Mouse (Mus musculus) MEL (cell line): Measurements from ENCODE around the gene Sds. TPM values are rescaled to one million over a fixed set of nuclear protein-coding genes. Genes with fewer than 3 reads are reported as not detected.

Experiments
- DNase-seq: peaks from one replicate; pipeline ENCODE4 v3.0.0; 2011; ENCODE audit warnings: low read depth, low spot score
- H3K27ac ChIP-seq: 2 replicates; pipeline ENCODE4 v1.5.1; 2012; ENCODE audit warnings: low read depth, mild to moderate bottlenecking, control low read depth, low read length, moderate library complexity; ENCODE audit not compliant: control insufficient read depth
- H3K27me3 ChIP-seq, 2 experiments: fragments of 150-350 bp in 1 of 2; sonication (generic) in 1 of 2; 2 replicates each; pipeline ENCODE4 v1.6.1; 2012; ENCODE audit warnings: low read length in 2 of 2, mild to moderate bottlenecking in 2 of 2, improper control_type of control experiment in 1 of 2, moderate library complexity in 1 of 2; ENCODE audit not compliant: insufficient read depth in 2 of 2, control insufficient read depth in 1 of 2
- H3K36me3 ChIP-seq, 2 experiments: 2 replicates each; pipeline ENCODE4 v1.6.1; 2012 to 2014; ENCODE audit warnings: low read length in 2 of 2, improper control_type of control experiment in 1 of 2, inconsistent platforms in 1 of 2, mild to moderate bottlenecking in 1 of 2; ENCODE audit not compliant: insufficient read depth in 2 of 2, control insufficient read depth in 1 of 2
- H3K4me1 ChIP-seq, 2 experiments: fragments of 150-350 bp in 1 of 2; sonication (generic) in 1 of 2; 2 replicates each; pipeline ENCODE4 v1.6.1; 2012; ENCODE audit warnings: low read length in 2 of 2, improper control_type of control experiment in 1 of 2, mild to moderate bottlenecking in 1 of 2; ENCODE audit not compliant: insufficient read depth in 2 of 2, control insufficient read depth in 1 of 2
- H3K4me3 ChIP-seq, 2 experiments: fragments of 150-350 bp in 1 of 2; sonication (generic) in 1 of 2; 2 replicates each; pipeline ENCODE4 v1.5.1; 2012; ENCODE audit warnings: low read depth in 2 of 2, low read length in 2 of 2, mild to moderate bottlenecking in 2 of 2, moderate library complexity in 2 of 2, control low read depth in 1 of 2, improper control_type of control experiment in 1 of 2; ENCODE audit not compliant: control insufficient read depth in 1 of 2, insufficient read depth in 1 of 2
- H3K79me2 ChIP-seq: 2 replicates; pipeline ENCODE4 v1.6.1; 2012; ENCODE audit warnings: mild to moderate bottlenecking, low read length, moderate library complexity; ENCODE audit not compliant: control insufficient read depth, poor library complexity, insufficient read depth
- H3K9ac ChIP-seq: 2 replicates; pipeline ENCODE4 v1.6.1; 2012; ENCODE audit warnings: low read depth, mild to moderate bottlenecking, control low read depth, low read length, moderate library complexity; ENCODE audit not compliant: control insufficient read depth, poor library complexity, severe bottlenecking
- H3K9me3 ChIP-seq: fragments of 150-350 bp; sonication (generic); replicated peaks from 2 replicates; pipeline ENCODE4 v1.6.1; 2012; ENCODE audit warnings: mild to moderate bottlenecking, low read length, improper control_type of control experiment, moderate library complexity; ENCODE audit not compliant: insufficient read depth
- BHLHE40 ChIP-seq: IDR thresholded peaks from 2 replicates; pipeline ENCODE4 v1.6.1; 2012; ENCODE audit warnings: low read depth, mild to moderate bottlenecking, inconsistent platforms, low read length, improper control_type of control experiment, borderline replicate concordance
- CHD1 ChIP-seq: IDR thresholded peaks from 2 replicates; pipeline ENCODE4 v1.6.1; 2012; ENCODE audit warnings: low read depth, mild to moderate bottlenecking, inconsistent platforms, low read length, improper control_type of control experiment
- CHD2 ChIP-seq: IDR thresholded peaks from 2 replicates; pipeline ENCODE4 v1.6.1; 2011; ENCODE audit warnings: low read length, improper control_type of control experiment
- CTCF ChIP-seq, 3 experiments: IDR thresholded peaks in 2 of 3; conservative IDR thresholded peaks in 1 of 3; 2 replicates each; pipeline ENCODE4 v1.5.1; 2011 to 2012; ENCODE audit warnings: low read length in 3 of 3, low read depth in 2 of 3, mild to moderate bottlenecking in 2 of 3, improper control_type of control experiment in 1 of 3, inconsistent platforms in 1 of 3, mixed read lengths in 1 of 3, moderate library complexity in 1 of 3; ENCODE audit not compliant: control insufficient read depth in 1 of 3, insufficient read depth in 1 of 3, poor library complexity in 1 of 3, severe bottlenecking in 1 of 3
- E2F4 ChIP-seq: IDR thresholded peaks from 2 replicates; pipeline ENCODE4 v1.6.1; 2011; ENCODE audit warnings: low read depth, low read length, improper control_type of control experiment, borderline replicate concordance
- ELF1 ChIP-seq: IDR thresholded peaks from 2 replicates; pipeline ENCODE4 v1.6.1; 2014; ENCODE audit warnings: low read depth, mild to moderate bottlenecking, inconsistent platforms, low read length, improper control_type of control experiment, moderate library complexity
- EP300 ChIP-seq, 2 experiments: IDR thresholded peaks; 2 replicates each; pipeline ENCODE4 v1.6.1; 2011; ENCODE audit warnings: improper control_type of control experiment in 2 of 2, low read length in 2 of 2, low read depth in 1 of 2, mild to moderate bottlenecking in 1 of 2
- ETS1 ChIP-seq: IDR thresholded peaks from 2 replicates; pipeline ENCODE4 v1.6.1; 2012; ENCODE audit warnings: low read depth, mild to moderate bottlenecking, inconsistent platforms, low read length, improper control_type of control experiment, moderate library complexity
- GABPA ChIP-seq: IDR thresholded peaks from 2 replicates; pipeline ENCODE4 v1.6.1; 2012; ENCODE audit warnings: low read depth, mild to moderate bottlenecking, inconsistent platforms, low read length, improper control_type of control experiment, moderate library complexity
- GATA1 ChIP-seq: IDR thresholded peaks from 2 replicates; pipeline ENCODE4 v1.6.1; 2011; ENCODE audit warnings: low read depth, low read length, improper control_type of control experiment
- HCFC1 ChIP-seq: IDR thresholded peaks from 2 replicates; pipeline ENCODE4 v1.6.1; 2012; ENCODE audit warnings: low read depth, mild to moderate bottlenecking, inconsistent platforms, low read length, improper control_type of control experiment, moderate library complexity
- JUND ChIP-seq: IDR thresholded peaks from 2 replicates; pipeline ENCODE4 v1.6.1; 2011; ENCODE audit warnings: low read depth, mild to moderate bottlenecking, improper control_type of control experiment, low read length
- KAT2A ChIP-seq: conservative IDR thresholded peaks from 2 replicates; pipeline ENCODE4 v1.6.1; 2012; ENCODE audit warnings: low read depth, low read length, improper control_type of control experiment, inconsistent platforms
- MAFK ChIP-seq: IDR thresholded peaks from 2 replicates; pipeline ENCODE4 v1.6.1; 2011; ENCODE audit warnings: low read depth, mild to moderate bottlenecking, low read length, improper control_type of control experiment, borderline replicate concordance
- MAX ChIP-seq: IDR thresholded peaks from 2 replicates; pipeline ENCODE4 v1.6.1; 2011; ENCODE audit warnings: low read length, improper control_type of control experiment
- MAZ ChIP-seq: IDR thresholded peaks from 2 replicates; pipeline ENCODE4 v1.6.1; 2012; ENCODE audit warnings: low read depth, mild to moderate bottlenecking, inconsistent platforms, low read length, improper control_type of control experiment
- MEF2A ChIP-seq: IDR thresholded peaks from 2 replicates; pipeline ENCODE4 v1.6.1; 2014; ENCODE audit warnings: low read depth, mild to moderate bottlenecking, inconsistent platforms, low read length, improper control_type of control experiment; ENCODE audit not compliant: poor library complexity, insufficient replicate concordance, severe bottlenecking; ENCODE audit errors: extremely low read depth
- MXI1 ChIP-seq: IDR thresholded peaks from 2 replicates; pipeline ENCODE4 v1.6.1; 2011; ENCODE audit warnings: mild to moderate bottlenecking, low read depth, low read length, improper control_type of control experiment
- MYB ChIP-seq: IDR thresholded peaks from 2 replicates; pipeline ENCODE4 v1.6.1; 2011; ENCODE audit warnings: mild to moderate bottlenecking, low read depth, low read length, improper control_type of control experiment
- MYC ChIP-seq: IDR thresholded peaks from 2 replicates; pipeline ENCODE4 v1.6.1; 2011; ENCODE audit warnings: low read depth, mild to moderate bottlenecking, low read length, improper control_type of control experiment, moderate library complexity
- NELFE ChIP-seq: IDR thresholded peaks from 2 replicates; pipeline ENCODE4 v1.6.1; 2011; ENCODE audit warnings: low read depth, low read length, improper control_type of control experiment
- NRF1 ChIP-seq: IDR thresholded peaks from 2 replicates; pipeline ENCODE4 v1.6.1; 2014; ENCODE audit warnings: low read depth, mild to moderate bottlenecking, inconsistent platforms, low read length, improper control_type of control experiment, moderate library complexity; ENCODE audit not compliant: poor library complexity, insufficient read depth, severe bottlenecking
- POLR2A ChIP-seq, 2 experiments: IDR thresholded peaks; 2 replicates each; pipeline ENCODE4 v1.6.1; 2011 to 2012; ENCODE audit warnings: low read length in 2 of 2, mild to moderate bottlenecking in 2 of 2, control low read depth in 1 of 2, improper control_type of control experiment in 1 of 2, low read depth in 1 of 2, moderate library complexity in 1 of 2; ENCODE audit not compliant: control insufficient read depth in 1 of 2, insufficient read depth in 1 of 2, poor library complexity in 1 of 2
- POLR2AphosphoS2 ChIP-seq: IDR thresholded peaks from 2 replicates; pipeline ENCODE4 v1.6.1; 2011; ENCODE audit warnings: low read length, improper control_type of control experiment
- POLR2AphosphoS5 ChIP-seq: IDR thresholded peaks from 2 replicates; pipeline ENCODE4 v1.6.1; 2012; ENCODE audit warnings: low read depth, borderline replicate concordance, mild to moderate bottlenecking, inconsistent platforms, low read length, moderate library complexity, mixed read lengths
- RAD21 ChIP-seq: IDR thresholded peaks from 2 replicates; pipeline ENCODE4 v1.6.1; 2011; ENCODE audit warnings: mild to moderate bottlenecking, low read depth, low read length, improper control_type of control experiment
- RCOR1 ChIP-seq: IDR thresholded peaks from 2 replicates; pipeline ENCODE4 v1.6.1; 2012; ENCODE audit warnings: low read depth, mild to moderate bottlenecking, inconsistent platforms, low read length, improper control_type of control experiment
- SIN3A ChIP-seq: IDR thresholded peaks from 2 replicates; pipeline ENCODE4 v1.6.1; 2012; ENCODE audit warnings: low read length, improper control_type of control experiment, inconsistent platforms
- SMC3 ChIP-seq: IDR thresholded peaks from 2 replicates; pipeline ENCODE4 v1.6.1; 2011; ENCODE audit warnings: low read depth, low read length, improper control_type of control experiment
- TAL1 ChIP-seq: IDR thresholded peaks from 2 replicates; pipeline ENCODE4 v1.6.1; 2012; ENCODE audit warnings: mild to moderate bottlenecking, inconsistent platforms, low read length, moderate library complexity, mixed read lengths
- TBP ChIP-seq: IDR thresholded peaks from 2 replicates; pipeline ENCODE4 v1.8.0; 2011; ENCODE audit warnings: low read depth, low read length, improper control_type of control experiment
- TCF12 ChIP-seq: IDR thresholded peaks from 2 replicates; pipeline ENCODE4 v1.6.1; 2014; ENCODE audit warnings: low read depth, mild to moderate bottlenecking, inconsistent platforms, low read length, improper control_type of control experiment, moderate library complexity
- UBTF ChIP-seq: IDR thresholded peaks from 2 replicates; pipeline ENCODE4 v1.6.1; 2012; ENCODE audit warnings: low read depth, mild to moderate bottlenecking, inconsistent platforms, low read length, improper control_type of control experiment, moderate library complexity, borderline replicate concordance; ENCODE audit not compliant: insufficient read depth
- USF1 ChIP-seq: IDR thresholded peaks from 2 replicates; pipeline ENCODE4 v1.6.1; 2014; ENCODE audit warnings: low read depth, mild to moderate bottlenecking, inconsistent platforms, low read length, improper control_type of control experiment, moderate library complexity
- USF2 ChIP-seq, 2 experiments: IDR thresholded peaks; 2 replicates each; pipeline ENCODE4 v1.6.1; 2011 to 2012; ENCODE audit warnings: improper control_type of control experiment in 2 of 2, low read length in 2 of 2, borderline replicate concordance in 1 of 2, inconsistent platforms in 1 of 2, low read depth in 1 of 2, mild to moderate bottlenecking in 1 of 2; ENCODE audit not compliant: insufficient read depth in 1 of 2
- ZC3H11A ChIP-seq: IDR thresholded peaks from 2 replicates; pipeline ENCODE4 v1.6.1; 2012; ENCODE audit warnings: low read depth, mild to moderate bottlenecking, inconsistent platforms, low read length, improper control_type of control experiment
- ZKSCAN1 ChIP-seq: IDR thresholded peaks from 2 replicates; pipeline ENCODE4 v1.6.1; 2012; ENCODE audit warnings: low read depth, mild to moderate bottlenecking, inconsistent platforms, low read length, improper control_type of control experiment, moderate library complexity
- ZMIZ1 ChIP-seq: IDR thresholded peaks from 2 replicates; pipeline ENCODE4 v1.6.1; 2012; ENCODE audit warnings: low read depth, mild to moderate bottlenecking, inconsistent platforms, low read length, improper control_type of control experiment, moderate library complexity
- ZNF384 ChIP-seq: IDR thresholded peaks from 2 replicates; pipeline ENCODE4 v1.6.1; 2012; ENCODE audit warnings: low read depth, mild to moderate bottlenecking, inconsistent platforms, low read length, improper control_type of control experiment
- polyA plus RNA-seq, 2 experiments: library from polyadenylated mRNA; stranded (reverse) in 1 of 2; unstranded in 1 of 2; fragments of >175 nt in 1 of 2; fragments of >200 nt in 1 of 2; gene quantifications; 2 replicates each; pipeline versions ENCODE4 v1.2.1 to v1.2.4; 2012; ENCODE audit warnings: low replicate concordance in 2 of 2, low read depth in 1 of 2; ENCODE audit not compliant: insufficient read length in 2 of 2, insufficient read depth in 1 of 2, missing spikeins in 1 of 2
- total RNA-seq: library from RNA; depleted of rRNA; stranded (reverse); fragments of 300-350 nt; gene quantifications from 2 replicates; pipeline ENCODE4 v1.2.3, GENCODE M21; 2012

Sds gene
- total and polyA plus RNA-seq, 3 experiments = 0.17 TPM; not detected in 2

DNA sequence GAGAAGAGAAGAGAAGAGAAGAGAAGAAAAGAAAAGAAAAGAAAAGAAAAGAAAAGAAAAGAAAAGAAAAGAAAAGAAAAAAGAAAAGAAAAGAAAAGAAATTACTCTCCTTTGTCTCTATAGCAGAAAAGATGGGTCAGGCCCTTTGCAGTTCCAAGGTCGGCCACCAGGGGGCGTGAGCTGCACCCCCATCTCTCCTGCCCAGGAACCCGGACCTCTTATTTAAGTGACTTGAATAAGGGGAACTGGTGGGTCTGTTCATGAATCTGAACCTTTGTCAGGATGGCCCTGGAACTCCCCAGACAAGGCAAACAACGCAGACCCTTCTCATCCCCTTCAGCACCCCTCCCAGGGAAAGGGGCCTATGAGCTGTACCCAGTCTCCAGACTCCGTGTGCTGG lies 11.3 kb upstream of the Sds start:
- peak; percentile 78 for DNase-seq
- TF ChIP-seq MAZ = no peak
- no peak for TF ChIP-seq USF1
- TF ChIP-seq NRF1 = no peak
- TF ChIP-seq USF2 (IDR thresholded peaks at IDR 0.05; ENCODE audit: borderline replicate concordance in 1 of 2, insufficient read depth in 1 of 2, low read depth in 1 of 2, low read length in 2 of 2) = no peak
- TF ChIP-seq ZKSCAN1 = no peak
- no peak for TF ChIP-seq BHLHE40
- no peak for TF ChIP-seq POLR2AphosphoS5
- no peak for TF ChIP-seq KAT2A
- no peak for TF ChIP-seq HCFC1
- no peak for TF ChIP-seq CHD1
- peak; percentile 32; the same call in 1 of the 2 replicates for TF ChIP-seq SIN3A
- no peak for TF ChIP-seq MAX
- TF ChIP-seq MYB = no peak
- no peak for TF ChIP-seq GABPA
- TF ChIP-seq SMC3 = peak; percentile 67
- peak; percentile 40; the same call in 1 of the 2 replicates for TF ChIP-seq ZC3H11A
- TF ChIP-seq RCOR1 = no peak
- TF ChIP-seq ELF1 = no peak
- TF ChIP-seq MXI1 = no peak
- no peak for TF ChIP-seq MYC
- TF ChIP-seq JUND = no peak
- peak; percentile 36 for TF ChIP-seq RAD21
- no peak for TF ChIP-seq TCF12
- no peak for TF ChIP-seq EP300 (IDR thresholded peaks at IDR 0.05; ENCODE audit: low read depth in 1 of 2, low read length in 2 of 2)
- no peak for TF ChIP-seq MAFK
- TF ChIP-seq E2F4 = no peak
- TF ChIP-seq NELFE = no peak
- no peak for TF ChIP-seq GATA1
- no peak for TF ChIP-seq UBTF
- TF ChIP-seq ZNF384 = no peak
- TF ChIP-seq ZMIZ1 = no peak
- no peak for TF ChIP-seq POLR2A (IDR thresholded peaks at IDR 0.05; ENCODE audit: control insufficient read depth in 1 of 2, insufficient read depth in 1 of 2, low read depth in 1 of 2, low read length in 2 of 2, poor library complexity in 1 of 2)
- TF ChIP-seq TAL1 = no peak
- TF ChIP-seq CHD2 = no peak
- TF ChIP-seq TBP = no peak
- no peak for TF ChIP-seq ETS1
- TF ChIP-seq CTCF (IDR thresholded peaks at IDR 0.05 in 2 of 3, conservative IDR thresholded peaks at IDR 0.05 in 1 of 3; ENCODE audit: control insufficient read depth in 1 of 3, insufficient read depth in 1 of 3, low read depth in 2 of 3, low read length in 3 of 3, poor library complexity in 1 of 3, severe bottlenecking in 1 of 3) = peak; percentile 83 to 89 (median 84)
- no peak for TF ChIP-seq POLR2AphosphoS2
- no peak for TF ChIP-seq MEF2A
- no peak overlapping the region for H3K4me3 ChIP-seq
- peaks cover 0 to 5% of the 10 kb centered on the region in 2 experiments; a peak in 2 of 4 replicates for H3K36me3 ChIP-seq
- no peaks in the 10 kb centered on the region for H3K27me3 ChIP-seq
- peak overlapping the region; percentile 49 for H3K27ac ChIP-seq
- no peaks in the 10 kb centered on the region for H3K79me2 ChIP-seq
- peaks cover 4 to 14% of the 10 kb centered on the region in 2 experiments for H3K4me1 ChIP-seq
- H3K9ac ChIP-seq = no peak overlapping the region
- H3K9me3 ChIP-seq = no peaks in the 10 kb centered on the region
